Mouse (Mus musculus) brain, embryonic 14.5 days (tissue): ENCODE measurements around the gene Ctu2. TPM values are rescaled to one million over a fixed set of nuclear protein-coding genes. Genes with fewer than 3 reads are reported as not detected.

Source experiments
- DNase-seq: peaks from one replicate; pipeline ENCODE4 v3.0.0-alpha.2; 2011; ENCODE audit warnings: low read depth
- CTCF ChIP-seq: fragments of 200-500 bp; IDR thresholded peaks from 2 replicates; pipeline ENCODE4 v1.5.1; 2012; ENCODE audit warnings: inconsistent platforms, mild to moderate bottlenecking, moderate library complexity, borderline replicate concordance; ENCODE audit not compliant: insufficient read depth, insufficient read length; ENCODE audit errors: extremely low read depth
- POLR2A ChIP-seq: fragments of 200-500 bp; IDR thresholded peaks from 2 replicates; pipeline ENCODE4 v1.6.1; 2012; ENCODE audit warnings: mild to moderate bottlenecking, inconsistent platforms, borderline replicate concordance; ENCODE audit not compliant: poor library complexity, insufficient read depth, insufficient read length, severe bottlenecking; ENCODE audit errors: extremely low read depth
- polyA plus RNA-seq: library from polyadenylated mRNA; depleted of rRNA; stranded (reverse); fragments of >200 nt; gene quantifications from 2 replicates; pipeline ENCODE4 v1.2.3, GENCODE M21; 2012

Ctu2 gene
- polyA plus RNA-seq, 1 experiment = 58.5 TPM

- TF ChIP-seq CTCF (no peak), POLR2A (no peak)
- no peak for DNase-seq
These were observed 39.8 kb downstream of the Ctu2 start for GRCm38 (mm10) chr8:122515699-122516098.

GRCm38 (mm10) chr8:122517541-122518190 is 41.7 kb downstream of the Ctu2 start:
- peak; percentile 15 for DNase-seq

GRCm38 (mm10) chr8:122520611-122521010 is 44.7 kb downstream of the Ctu2 start:
- DNase-seq = no peak
- TF ChIP-seq POLR2A (no peak), CTCF (no peak)

More at GRCm38 (mm10) chr8:122517541-122518190, 41.7 kb downstream of the Ctu2 start:
- no peak for TF ChIP-seq POLR2A
- TF ChIP-seq CTCF = no peak

- TF ChIP-seq CTCF (no peak), POLR2A (no peak)
- DNase-seq = no peak
These were observed 47.1 kb downstream of the Ctu2 start for GRCm38 (mm10) chr8:122522796-122523651.

- no peak for TF ChIP-seq POLR2A
- no peak for TF ChIP-seq CTCF
- DNase-seq = peak; percentile 90
These were observed 47.9 kb downstream of the Ctu2 start for GRCm38 (mm10) chr8:122523652-122524360.

- DNase-seq = no peak
- TF ChIP-seq POLR2A (no peak), CTCF (no peak)
These were observed 48.6 kb downstream of the Ctu2 start for GRCm38 (mm10) chr8:122524506-122524905.

- no peak for DNase-seq
- TF ChIP-seq CTCF = no peak
- no peak for TF ChIP-seq POLR2A
These were observed 49.1 kb downstream of the Ctu2 start for GRCm38 (mm10) chr8:122525004-122525403.

GRCm38 (mm10) chr8:122526084-122526483 is 50.1 kb downstream of the Ctu2 start:
- TF ChIP-seq POLR2A (no peak), CTCF (no peak)

GRCm38 (mm10) chr8:122526526-122527170 is 50.7 kb downstream of the Ctu2 start:
- no peak for TF ChIP-seq CTCF
- DNase-seq = no peak

More at GRCm38 (mm10) chr8:122526084-122526483, 50.1 kb downstream of the Ctu2 start:
- no peak for DNase-seq

- TF ChIP-seq CTCF = no peak
- TF ChIP-seq POLR2A = no peak
- no peak for DNase-seq
These were observed 52.0 kb downstream of the Ctu2 start for GRCm38 (mm10) chr8:122527937-122528336.

GRCm38 (mm10) chr8:122529159-122529558 is 53.2 kb downstream of the Ctu2 start:
- DNase-seq = no peak
- TF ChIP-seq CTCF = no peak
- no peak for TF ChIP-seq POLR2A
